Mouse (Mus musculus): ENCODE measurements at regions not wholly inside any gene's neighbourhood (a gene's known extent, or its start where the extent isn't known, plus 50 kb on each side); places are given as distances from the start of the nearest gene placed in this dataset.

GRCm38 (mm10) chr11:24925135-24925534 is 847.3 kb downstream of the Bcl11a start:
- Histone ChIP-seq H3K9ac (ENCODE audit: low read length) (no peak overlapping the region), H3K4me3 (ENCODE audit: low read depth, low read length) (no peak overlapping the region), H3K9me3 (ENCODE audit: control insufficient read depth, low read length) (no peaks in the 10 kb centered on the region), H3K27me3 (ENCODE audit: control insufficient read depth, insufficient read depth, low read length) (no peaks in the 10 kb centered on the region), H3K36me3 (ENCODE audit: control insufficient read depth, insufficient read depth, low read length) (no peaks in the 10 kb centered on the region), H3K4me2 (ENCODE audit: low read depth, severe bottlenecking) (no peak overlapping the region), H3K4me1 (ENCODE audit: control insufficient read depth, insufficient read depth, low read length) (no peaks in the 10 kb centered on the region), H3K27ac (replicated peaks; ENCODE audit: low read depth, low read length) (no peak overlapping the region)
- ATAC-seq (ENCODE audit: insufficient number of reproducible peaks, low FRiP score, low TSS enrichment, low read depth) (no peak), DNase-seq (ENCODE audit: low spot score) (no peak)

- Histone ChIP-seq H3K9me3 (ENCODE audit: control insufficient read depth, low read length) (no peaks in the 10 kb centered on the region), H3K4me2 (ENCODE audit: low read depth, severe bottlenecking) (no peak overlapping the region), H3K4me3 (ENCODE audit: low read depth, low read length) (no peak overlapping the region), H3K27me3 (ENCODE audit: control insufficient read depth, insufficient read depth, low read length) (no peaks in the 10 kb centered on the region), H3K9ac (ENCODE audit: low read length) (no peak overlapping the region), H3K27ac (replicated peaks; ENCODE audit: low read depth, low read length) (no peak overlapping the region), H3K4me1 (ENCODE audit: control insufficient read depth, insufficient read depth, low read length) (no peaks in the 10 kb centered on the region), H3K36me3 (ENCODE audit: control insufficient read depth, insufficient read depth, low read length) (no peaks in the 10 kb centered on the region)
- no peak for ATAC-seq (ENCODE audit: insufficient number of reproducible peaks, low FRiP score, low TSS enrichment, low read depth)
- DNase-seq (ENCODE audit: low spot score) = no peak
Observed at GRCm38 (mm10) chr11:24943646-24944045, 865.8 kb downstream of the Bcl11a start.

- H3K27ac ChIP-seq (replicated peaks; ENCODE audit: low read depth, low read length) = no peak overlapping the region
- 75% methylated on average over 1 of the region's 1 CpGs for WGBS
- no peaks in the 10 kb centered on the region for H3K27me3 ChIP-seq (ENCODE audit: control insufficient read depth, insufficient read depth, low read length)
- H3K4me3 ChIP-seq (ENCODE audit: low read depth, low read length) = no peak overlapping the region
- no peak overlapping the region for H3K9ac ChIP-seq (ENCODE audit: low read length)
- no peak for ATAC-seq (ENCODE audit: insufficient number of reproducible peaks, low FRiP score, low TSS enrichment, low read depth)
- H3K4me1 ChIP-seq (ENCODE audit: control insufficient read depth, insufficient read depth, low read length) = no peaks in the 10 kb centered on the region
- no peak overlapping the region for H3K4me2 ChIP-seq (ENCODE audit: low read depth, severe bottlenecking)
- DNase-seq (ENCODE audit: low spot score) = no peak
- H3K36me3 ChIP-seq (ENCODE audit: control insufficient read depth, insufficient read depth, low read length) = no peaks in the 10 kb centered on the region
- no peaks in the 10 kb centered on the region for H3K9me3 ChIP-seq (ENCODE audit: control insufficient read depth, low read length)
Observed at GRCm38 (mm10) chr11:24951161-24951560, 873.3 kb downstream of the Bcl11a start.

- ATAC-seq (ENCODE audit: insufficient number of reproducible peaks, low FRiP score, low TSS enrichment, low read depth) (no peak), DNase-seq (ENCODE audit: low spot score) (peak; percentile 36)
- Histone ChIP-seq H3K36me3 (ENCODE audit: control insufficient read depth, insufficient read depth, low read length) (no peaks in the 10 kb centered on the region), H3K9ac (ENCODE audit: low read length) (no peak overlapping the region), H3K27me3 (ENCODE audit: control insufficient read depth, insufficient read depth, low read length) (no peaks in the 10 kb centered on the region), H3K9me3 (ENCODE audit: control insufficient read depth, low read length) (no peaks in the 10 kb centered on the region), H3K27ac (replicated peaks; ENCODE audit: low read depth, low read length) (peak overlapping the region; percentile 50; the same call in 1 of the 2 replicates), H3K4me3 (ENCODE audit: low read depth, low read length) (no peak overlapping the region), H3K4me1 (ENCODE audit: control insufficient read depth, insufficient read depth, low read length) (no peaks in the 10 kb centered on the region), H3K4me2 (ENCODE audit: low read depth, severe bottlenecking) (no peak overlapping the region)
- 68% methylated on average over 2 of the region's 2 CpGs for WGBS
Observed at GRCm38 (mm10) chr11:24972359-24972758, 894.5 kb downstream of the Bcl11a start.

DNA sequence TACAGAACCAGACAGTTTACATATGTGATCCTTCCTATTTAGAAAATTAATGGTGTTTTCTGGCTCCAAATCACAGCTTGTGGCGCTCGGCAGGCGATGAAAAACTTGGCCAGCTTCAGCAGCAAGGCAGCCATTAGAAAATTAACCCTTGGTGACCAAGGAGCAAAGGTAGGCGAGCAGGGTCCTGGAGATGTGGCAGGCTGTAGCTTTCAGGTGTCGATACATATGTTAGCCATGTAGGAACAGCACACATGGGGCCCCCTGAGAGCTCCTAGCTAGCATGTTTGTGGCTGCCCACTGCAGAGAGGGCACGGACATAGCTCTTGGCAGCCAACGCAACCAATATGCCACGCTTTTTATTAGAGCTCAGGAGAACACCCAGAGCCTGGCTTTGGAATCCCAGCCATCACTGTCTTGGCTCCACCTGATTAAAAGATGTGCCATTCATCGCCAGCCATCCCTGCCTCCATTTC is 902.4 kb downstream of the Bcl11a start:
- DNase-seq (ENCODE audit: low spot score) (peak; percentile 28), ATAC-seq (ENCODE audit: insufficient number of reproducible peaks, low FRiP score, low TSS enrichment, low read depth) (no peak)
- no peak overlapping the region for H3K27ac ChIP-seq (replicated peaks; ENCODE audit: low read depth, low read length)
- H3K9ac ChIP-seq (ENCODE audit: low read length) = no peak overlapping the region
- no peaks in the 10 kb centered on the region for H3K9me3 ChIP-seq (ENCODE audit: control insufficient read depth, low read length)
- H3K4me3 ChIP-seq (ENCODE audit: low read depth, low read length) = no peak overlapping the region
- peaks cover 2% of the 10 kb centered on the region; the same call in 1 of the 2 replicates for H3K4me1 ChIP-seq (ENCODE audit: control insufficient read depth, insufficient read depth, low read length)
- no peaks in the 10 kb centered on the region for H3K27me3 ChIP-seq (ENCODE audit: control insufficient read depth, insufficient read depth, low read length)
- H3K36me3 ChIP-seq (ENCODE audit: control insufficient read depth, insufficient read depth, low read length) = no peaks in the 10 kb centered on the region
- no peak overlapping the region for H3K4me2 ChIP-seq (ENCODE audit: low read depth, severe bottlenecking)
- WGBS = 48% methylated on average over 9 of the region's 9 CpGs

GRCm38 (mm10) chr11:24983060-24983629 is 905.3 kb downstream of the Bcl11a start:
- Histone ChIP-seq H3K27me3 (ENCODE audit: control insufficient read depth, insufficient read depth, low read length) (no peaks in the 10 kb centered on the region), H3K9ac (ENCODE audit: low read length) (no peak overlapping the region), H3K4me3 (ENCODE audit: low read depth, low read length) (no peak overlapping the region), H3K4me2 (ENCODE audit: low read depth, severe bottlenecking) (no peak overlapping the region), H3K9me3 (ENCODE audit: control insufficient read depth, low read length) (no peaks in the 10 kb centered on the region), H3K27ac (replicated peaks; ENCODE audit: low read depth, low read length) (no peak overlapping the region), H3K4me1 (ENCODE audit: control insufficient read depth, insufficient read depth, low read length) (peaks cover 2% of the 10 kb centered on the region; the same call in 1 of the 2 replicates), H3K36me3 (ENCODE audit: control insufficient read depth, insufficient read depth, low read length) (no peaks in the 10 kb centered on the region)
- 73% methylated on average over 10 of the region's 10 CpGs for WGBS
- ATAC-seq (ENCODE audit: insufficient number of reproducible peaks, low FRiP score, low TSS enrichment, low read depth) = no peak
- DNase-seq (ENCODE audit: low spot score) = no peak

DNA sequence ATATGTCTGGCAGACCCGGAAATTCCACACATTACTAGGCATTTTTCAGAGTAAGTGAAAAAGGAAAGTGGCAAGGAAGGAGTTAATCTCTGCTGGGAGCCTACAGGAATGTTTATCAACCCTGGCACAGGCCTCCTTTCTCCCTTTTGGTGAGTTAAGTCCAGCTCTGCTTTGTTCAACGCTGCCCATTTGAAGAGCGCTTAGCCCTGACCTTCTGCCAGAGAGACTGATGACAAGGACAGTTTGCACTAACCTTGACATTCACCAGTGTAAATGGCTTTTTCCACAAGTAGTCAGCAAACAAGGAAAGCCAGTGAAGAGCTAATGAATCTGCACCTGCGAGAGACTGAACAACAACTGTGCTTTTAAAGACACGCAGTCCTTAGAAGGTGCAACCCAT is 927.6 kb downstream of the Bcl11a start:
- H3K27me3 ChIP-seq (ENCODE audit: control insufficient read depth, insufficient read depth, low read length) = no peaks in the 10 kb centered on the region
- H3K4me1 ChIP-seq (ENCODE audit: control insufficient read depth, insufficient read depth, low read length) = no peaks in the 10 kb centered on the region
- no peak overlapping the region for H3K4me3 ChIP-seq (ENCODE audit: low read depth, low read length)
- H3K9me3 ChIP-seq (ENCODE audit: control insufficient read depth, low read length) = no peaks in the 10 kb centered on the region
- no peak overlapping the region for H3K9ac ChIP-seq (ENCODE audit: low read length)
- no peaks in the 10 kb centered on the region for H3K36me3 ChIP-seq (ENCODE audit: control insufficient read depth, insufficient read depth, low read length)
- no peak overlapping the region for H3K27ac ChIP-seq (replicated peaks; ENCODE audit: low read depth, low read length)
- no peak for DNase-seq (ENCODE audit: low spot score)
- H3K4me2 ChIP-seq (ENCODE audit: low read depth, severe bottlenecking) = no peak overlapping the region
- 43% methylated on average over 5 of the region's 5 CpGs for WGBS
- ATAC-seq (ENCODE audit: insufficient number of reproducible peaks, low FRiP score, low TSS enrichment, low read depth) = no peak

DNA sequence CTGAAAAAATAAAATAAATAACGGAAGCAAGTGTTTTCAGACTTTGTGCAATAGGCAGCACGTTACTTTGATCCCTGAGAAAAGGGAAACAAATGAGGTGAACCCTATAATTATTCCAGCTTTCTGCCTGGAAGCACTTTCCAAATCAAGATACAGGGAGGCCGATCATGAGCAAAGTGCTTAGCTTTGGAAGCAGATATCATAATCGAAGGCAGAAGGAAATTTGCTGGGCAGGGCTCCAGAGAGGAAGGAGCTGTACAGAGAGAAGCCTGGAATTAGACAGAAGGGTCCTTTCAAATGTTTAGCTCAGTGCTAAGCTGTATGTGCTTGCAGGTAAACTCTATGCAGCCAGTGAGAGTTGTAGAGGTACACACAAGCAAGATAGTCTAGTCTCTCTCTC is 948.9 kb downstream of the Bcl11a start:
- DNase-seq (ENCODE audit: low spot score) = no peak
- Histone ChIP-seq H3K4me3 (ENCODE audit: low read depth, low read length) (no peak overlapping the region), H3K9ac (ENCODE audit: low read length) (no peak overlapping the region), H3K36me3 (ENCODE audit: control insufficient read depth, insufficient read depth, low read length) (no peaks in the 10 kb centered on the region), H3K4me2 (ENCODE audit: low read depth, severe bottlenecking) (no peak overlapping the region), H3K9me3 (ENCODE audit: control insufficient read depth, low read length) (no peaks in the 10 kb centered on the region), H3K27me3 (ENCODE audit: control insufficient read depth, insufficient read depth, low read length) (no peaks in the 10 kb centered on the region), H3K27ac (replicated peaks; ENCODE audit: low read depth, low read length) (no peak overlapping the region), H3K4me1 (ENCODE audit: control insufficient read depth, insufficient read depth, low read length) (no peaks in the 10 kb centered on the region)
- ATAC-seq (ENCODE audit: insufficient number of reproducible peaks, low FRiP score, low TSS enrichment, low read depth) = no peak
- WGBS = 65% methylated on average over 4 of the region's 4 CpGs

GRCm38 (mm10) chr11:25040983-25041382 is 963.1 kb downstream of the Bcl11a start:
- DNase-seq (ENCODE audit: low spot score) (peak; percentile 27), ATAC-seq (ENCODE audit: insufficient number of reproducible peaks, low FRiP score, low TSS enrichment, low read depth) (no peak)
- Histone ChIP-seq H3K4me2 (ENCODE audit: low read depth, severe bottlenecking) (no peak overlapping the region), H3K27ac (replicated peaks; ENCODE audit: low read depth, low read length) (no peak overlapping the region), H3K9ac (ENCODE audit: low read length) (no peak overlapping the region), H3K9me3 (ENCODE audit: control insufficient read depth, low read length) (no peaks in the 10 kb centered on the region), H3K4me3 (ENCODE audit: low read depth, low read length) (no peak overlapping the region), H3K27me3 (ENCODE audit: control insufficient read depth, insufficient read depth, low read length) (no peaks in the 10 kb centered on the region), H3K36me3 (ENCODE audit: control insufficient read depth, insufficient read depth, low read length) (no peaks in the 10 kb centered on the region), H3K4me1 (ENCODE audit: control insufficient read depth, insufficient read depth, low read length) (peaks cover 4% of the 10 kb centered on the region; the same call in 1 of the 2 replicates)
- 34% methylated on average over 4 of the region's 4 CpGs for WGBS

Data from limb, embryonic 11.5 days (tissue).